Comparison of ENCODE assay signal across 10 mouse cellular contexts in the genomic region with DNA sequence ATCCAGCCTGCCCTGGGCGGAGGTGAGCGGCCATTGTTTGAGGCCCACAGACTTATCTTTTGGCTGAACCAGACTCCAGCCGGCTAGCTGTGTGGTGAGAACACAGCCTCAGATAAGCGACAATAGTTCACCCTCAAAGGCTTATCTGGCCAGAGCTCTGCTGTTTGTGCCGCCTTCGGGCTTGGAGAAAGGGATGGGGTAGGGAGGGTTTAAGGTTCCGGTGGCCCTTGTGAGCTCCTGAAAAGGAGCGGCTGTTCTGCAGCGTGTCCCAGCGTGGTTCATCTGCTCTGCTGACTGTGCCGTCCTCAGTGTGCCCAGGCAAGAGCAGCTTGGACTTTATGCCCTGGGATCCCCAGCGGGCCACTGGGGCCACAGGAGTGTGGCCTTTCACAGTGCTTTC. TPM values are rescaled to one million over a fixed set of nuclear protein-coding genes. Genes with fewer than 3 reads are reported as not detected.
DNase-seq lines count a peak whose midpoint lies in the region; ATAC-seq and TF ChIP-seq lines count a peak whose summit lies in the region.
"Had no signal": no experiment of that assay in that cellular context is flagged by ENCODE, and none has a peak within 500 bp of the region (broad histone marks: within the 10 kb centered on the region; RNA-seq: fewer than 3 reads in every experiment).

No protein-coding gene starts in this region.

- peak; percentile 10; the same call in 1 of the 2 replicates for TF ChIP-seq POLR2A in CH12.LX (IDR thresholded peaks at IDR 0.05; ENCODE audit: low read depth, low read length)

- intact Hi-C loops in gastrocnemius, adult 2 months (cut with DNase I): no loop called here

- no peaks in the 10 kb centered on the region for H3K27me3 ChIP-seq in CH12.LX (replicated peaks)
- H3K27me3 ChIP-seq in neural tube, embryonic 15.5 days (replicated peaks): no peaks in the 10 kb centered on the region
- H3K27me3 ChIP-seq: kidney, embryonic 15.5 days; limb, embryonic 15.5 days had no signal

- no peak overlapping the region for H3K9ac ChIP-seq in CH12.LX (ENCODE audit: insufficient read depth, low read depth)
- H3K9ac ChIP-seq in neural tube, embryonic 15.5 days (replicated peaks): no peak overlapping the region
- H3K9ac ChIP-seq: kidney, embryonic 15.5 days; limb, embryonic 15.5 days had no signal

- no peak for TF ChIP-seq CTCF in gastrocnemius, adult 2 months (IDR thresholded peaks at IDR 0.05)
- no peak for TF ChIP-seq CTCF in CH12.LX (conservative IDR thresholded peaks at IDR 0.05 in 1 of 2, IDR thresholded peaks at IDR 0.05 in 1 of 2; ENCODE audit: low read depth in 2 of 2, low read length in 2 of 2)

- ATAC-seq in erythroid progenitor cell, adult 5-6 weeks (replicated peaks; ENCODE audit: low FRiP score, poor library complexity, severe bottlenecking): peak; percentile 67
- no peak for ATAC-seq in neural tube, embryonic 15.5 days (ENCODE audit: low FRiP score)

- H3K4me2 ChIP-seq in CH12.LX (ENCODE audit: insufficient read depth, low read depth, poor library complexity, severe bottlenecking): no peak overlapping the region
- H3K4me2 ChIP-seq in neural tube, embryonic 15.5 days: no peak overlapping the region
- H3K4me2 ChIP-seq: kidney, embryonic 15.5 days; limb, embryonic 15.5 days had no signal

- peak overlapping the region; percentile 55 for H3K4me3 ChIP-seq in gastrocnemius, adult 2 months
- no peak overlapping the region for H3K4me3 ChIP-seq in CH12.LX (replicated peaks in 1 of 3; ENCODE audit: low read depth in 2 of 3, low read length in 2 of 3, poor library complexity in 1 of 3)
- no peak overlapping the region for H3K4me3 ChIP-seq in neural tube, embryonic 15.5 days (replicated peaks)
- H3K4me3 ChIP-seq: kidney, embryonic 15.5 days; limb, embryonic 15.5 days had no signal

- TF ChIP-seq EP300 in CH12.LX (IDR thresholded peaks at IDR 0.05; ENCODE audit: low read length): no peak

- H3K4me1 ChIP-seq in CH12.LX (ENCODE audit: control insufficient read depth in 1 of 2, insufficient read depth in 2 of 2): peaks cover 54 to 87% of the 10 kb centered on the region in 2 experiments
- peaks cover 31% of the 10 kb centered on the region for H3K4me1 ChIP-seq in neural tube, embryonic 15.5 days

- in situ Hi-C loops in CH12.LX (cut with MboI; ENCODE audit: low pct_ligation_motif_present, low pct_unique_long_range_greater_than_20kb, low sequenced_read_pairs): no loop called here

- peaks cover 87% of the 10 kb centered on the region for H3K79me2 ChIP-seq in CH12.LX (replicated peaks; ENCODE audit: control insufficient read depth, extremely low read depth, insufficient read depth, poor library complexity, severe bottlenecking)

- dilution Hi-C loops in CH12.LX (cut with MboI; ENCODE audit: extremely low pct_ligation_motif_present, extremely low pct_unique_long_range_greater_than_20kb, low sequenced_read_pairs): no loop called here

- H3K36me3 ChIP-seq in CH12.LX (replicated peaks in 1 of 2; ENCODE audit: control insufficient read depth in 1 of 2, insufficient read depth in 1 of 2, low read length in 1 of 2): peaks cover 88 to 93% of the 10 kb centered on the region in 2 experiments
- H3K36me3 ChIP-seq in neural tube, embryonic 15.5 days: peaks cover 52% of the 10 kb centered on the region

- H3K27ac ChIP-seq in gastrocnemius, adult 2 months: peak overlapping the region; percentile 88
- peak overlapping the region; percentile 85 for H3K27ac ChIP-seq in CH12.LX (ENCODE audit: insufficient read depth, low read depth)
- no peak overlapping the region for H3K27ac ChIP-seq in neural tube, embryonic 15.5 days (replicated peaks)
- H3K27ac ChIP-seq: kidney, embryonic 15.5 days; limb, embryonic 15.5 days had no signal

- no peaks in the 10 kb centered on the region for H3K9me3 ChIP-seq in CH12.LX (replicated peaks; ENCODE audit: low read length)
- H3K9me3 ChIP-seq in neural tube, embryonic 15.5 days (replicated peaks): no peaks in the 10 kb centered on the region
- H3K9me3 ChIP-seq: kidney, embryonic 15.5 days; limb, embryonic 15.5 days had no signal

- TF ChIP-seq RAD21 in CH12.LX (IDR thresholded peaks at IDR 0.05; ENCODE audit: low read depth, low read length): no peak

- 91% methylated on average over 12 of the region's 12 CpGs for WGBS in neural tube, embryonic 15.5 days

- DNase-seq in gastrocnemius, adult 2 months: no peak
- DNase-seq in gastrocnemius, adult 18-20 months (ENCODE audit: low spot score): no peak
- no peak for DNase-seq in CH12.LX (ENCODE audit: extremely low read depth)
- DNase-seq in liver: peak; percentile 86
- no peak for DNase-seq in gastrocnemius, adult 8-10 months (ENCODE audit: low spot score in 2 of 2)
- DNase-seq in layer of hippocampus, postnatal 36 days: no peak

TF ChIP-seq in CH12.LX, 34 proteins besides CTCF, POLR2A, EP300 and RAD21 (continues in another document):
- TF ChIP-seq JUND (conservative IDR thresholded peaks at IDR 0.05; ENCODE audit: low read depth, low read length): no peak
- no peak for TF ChIP-seq NRF1 (IDR thresholded peaks at IDR 0.05; ENCODE audit: low read depth, low read length)
- TF ChIP-seq SIN3A (IDR thresholded peaks at IDR 0.05; ENCODE audit: low read length): no peak
- TF ChIP-seq ZMIZ1 (IDR thresholded peaks at IDR 0.05; ENCODE audit: low read depth, low read length): no peak
- TF ChIP-seq GABPA (IDR thresholded peaks at IDR 0.05; ENCODE audit: insufficient replicate concordance, low read depth, low read length): no peak
- no peak for TF ChIP-seq USF2 (conservative IDR thresholded peaks at IDR 0.05; ENCODE audit: low read depth, low read length)
- TF ChIP-seq POLR2AphosphoS2 (IDR thresholded peaks at IDR 0.05; ENCODE audit: low read depth, low read length): no peak
- no peak for TF ChIP-seq SMC3 (IDR thresholded peaks at IDR 0.05; ENCODE audit: low read depth, low read length)
- no peak for TF ChIP-seq BHLHE40 (IDR thresholded peaks at IDR 0.05; ENCODE audit: low read depth, low read length)

RNA-seq across cellular contexts. Expression of gene Ehd1, which starts 8.0 kb away (rescaled TPM):
- total RNA-seq in gastrocnemius, adult 2 months (2021): 10 to 100 TPM; 28.4 to 32.3 TPM
- 10 to 100 TPM; 30.2 to 40.3 TPM for total RNA-seq in gastrocnemius, adult 18-20 months (2021)
- total RNA-seq in CH12.LX (2012; rRNA removed): 231 and 400 TPM in 2 replicates
- total RNA-seq in CH12.LX (2014; rRNA removed): 97.4 and 131 TPM in 2 replicates
- 245 and 301 TPM in 2 replicates for polyA plus RNA-seq in CH12.LX (2012; ENCODE audit: insufficient read length, low read depth)
- 20.1 and 23.4 TPM in 2 replicates for total RNA-seq in erythroid progenitor cell, adult 5-6 weeks (2015; ENCODE audit: low replicate concordance)
- 17.5 and 30.7 TPM in 2 replicates for total RNA-seq in erythroid progenitor cell, adult 5-6 weeks (2017; ENCODE audit: low replicate concordance)
- polyA plus RNA-seq in neural tube, embryonic 15.5 days (2015; fragmentation: Nextera tagmentation; extraction: Ambion mirVana): 80.6 and 87.7 TPM in 2 replicates
- total RNA-seq in gastrocnemius, adult 8-10 months (2022): 10 to 100 TPM; 24.1 to 29.2 (median 26.5) TPM
- 10 to 100 TPM; 72.8 to 82.2 TPM for total RNA-seq in layer of hippocampus, postnatal 36 days (2021)

RNA-seq across cellular contexts. Expression of gene Cdc42bpg, which starts 21.8 kb away (rescaled TPM):
- total RNA-seq in gastrocnemius, adult 2 months (2021): 1 to 10 TPM; 6.0 to 6.4 TPM
- total RNA-seq in gastrocnemius, adult 18-20 months (2021): 1 to 10 TPM; 6.4 to 8.8 TPM
- 4.1 and 4.2 TPM in 2 replicates for total RNA-seq in CH12.LX (2012; rRNA removed)
- 0.65 and 0.79 TPM in 2 replicates for total RNA-seq in CH12.LX (2014; rRNA removed)
- 2.3 and 2.6 TPM in 2 replicates for polyA plus RNA-seq in CH12.LX (2012; ENCODE audit: insufficient read length, low read depth)
- total RNA-seq in erythroid progenitor cell, adult 5-6 weeks (2015; ENCODE audit: low replicate concordance): 0.36 TPM in 1 of 2 replicates, not detected in the other
- 1.4 and 1.5 TPM in 2 replicates for total RNA-seq in erythroid progenitor cell, adult 5-6 weeks (2017; ENCODE audit: low replicate concordance)
- 0.33 and 0.36 TPM in 2 replicates for polyA plus RNA-seq in neural tube, embryonic 15.5 days (2015; fragmentation: Nextera tagmentation; extraction: Ambion mirVana)
- total RNA-seq in gastrocnemius, adult 8-10 months (2022): 10 to 100 TPM in 1 of 4 experiments, 1 to 10 TPM in 3; 7.6 to 11.5 (median 8.5) TPM
- total RNA-seq in layer of hippocampus, postnatal 36 days (2021): 1 to 10 TPM; 4.3 to 6.9 TPM

RNA-seq across cellular contexts. Expression of gene Atg2a, which starts 43.0 kb away (rescaled TPM):
- total RNA-seq in gastrocnemius, adult 2 months (2021): 10 to 100 TPM; 18.4 to 19.0 TPM
- total RNA-seq in gastrocnemius, adult 18-20 months (2021): 10 to 100 TPM; 16.7 to 20.0 TPM
- total RNA-seq in CH12.LX (2012; rRNA removed): 9.5 and 10.0 TPM in 2 replicates
- 2.3 and 2.8 TPM in 2 replicates for total RNA-seq in CH12.LX (2014; rRNA removed)
- 9.4 and 13.9 TPM in 2 replicates for polyA plus RNA-seq in CH12.LX (2012; ENCODE audit: insufficient read length, low read depth)
- 13.8 and 18.0 TPM in 2 replicates for total RNA-seq in erythroid progenitor cell, adult 5-6 weeks (2015; ENCODE audit: low replicate concordance)
- total RNA-seq in erythroid progenitor cell, adult 5-6 weeks (2017; ENCODE audit: low replicate concordance): 18.4 and 18.6 TPM in 2 replicates
- polyA plus RNA-seq in neural tube, embryonic 15.5 days (2015; fragmentation: Nextera tagmentation; extraction: Ambion mirVana): 12.5 and 12.9 TPM in 2 replicates
- total RNA-seq in gastrocnemius, adult 8-10 months (2022): 10 to 100 TPM; 16.5 to 18.9 (median 18.6) TPM
- 10 to 100 TPM; 31.3 to 34.0 TPM for total RNA-seq in layer of hippocampus, postnatal 36 days (2021)

RNA-seq across cellular contexts. Expression of gene Ppp2r5b, which starts 48.8 kb away (rescaled TPM):
- total RNA-seq in gastrocnemius, adult 2 months (2021): 10 to 100 TPM; 35.6 to 37.7 TPM
- total RNA-seq in gastrocnemius, adult 18-20 months (2021): 10 to 100 TPM; 34.9 to 38.2 TPM
- total RNA-seq in CH12.LX (2012; rRNA removed) (7.8 and 9.8 TPM in 2 replicates), CH12.LX (2014; rRNA removed) (2.8 and 3.0 TPM in 2 replicates)
- 3.4 and 4.1 TPM in 2 replicates for polyA plus RNA-seq in CH12.LX (2012; ENCODE audit: insufficient read length, low read depth)
- 52.6 and 79.6 TPM in 2 replicates for total RNA-seq in erythroid progenitor cell, adult 5-6 weeks (2015; ENCODE audit: low replicate concordance)
- total RNA-seq in erythroid progenitor cell, adult 5-6 weeks (2017; ENCODE audit: low replicate concordance): 117 and 224 TPM in 2 replicates
- polyA plus RNA-seq in neural tube, embryonic 15.5 days (2015; fragmentation: Nextera tagmentation; extraction: Ambion mirVana): 127 and 156 TPM in 2 replicates
- total RNA-seq in gastrocnemius, adult 8-10 months (2022): 10 to 100 TPM; 34.2 to 39.2 (median 36.4) TPM
- total RNA-seq in layer of hippocampus, postnatal 36 days (2021): 100 to 1,000 TPM; 135 to 137 TPM

RNA-seq across cellular contexts. Expression of gene Men1, which starts 50.3 kb away (rescaled TPM):
- total RNA-seq in gastrocnemius, adult 2 months (2021): 1 to 10 TPM; 7.0 to 7.8 TPM
- total RNA-seq in gastrocnemius, adult 18-20 months (2021): 1 to 10 TPM; 6.2 to 6.9 TPM
- total RNA-seq in CH12.LX (2012; rRNA removed) (42.9 and 43.0 TPM in 2 replicates), CH12.LX (2014; rRNA removed) (23.5 and 24.9 TPM in 2 replicates)
- polyA plus RNA-seq in CH12.LX (2012; ENCODE audit: insufficient read length, low read depth): 50.7 and 67.8 TPM in 2 replicates
- 5.4 and 23.9 TPM in 2 replicates for total RNA-seq in erythroid progenitor cell, adult 5-6 weeks (2015; ENCODE audit: low replicate concordance)
- total RNA-seq in erythroid progenitor cell, adult 5-6 weeks (2017; ENCODE audit: low replicate concordance): 10.0 and 17.1 TPM in 2 replicates
- 71.4 and 71.6 TPM in 2 replicates for polyA plus RNA-seq in neural tube, embryonic 15.5 days (2015; fragmentation: Nextera tagmentation; extraction: Ambion mirVana)
- 1 to 10 TPM; 5.3 to 7.9 (median 6.3) TPM for total RNA-seq in gastrocnemius, adult 8-10 months (2022)
- 10 to 100 TPM; 63.3 to 69.8 TPM for total RNA-seq in layer of hippocampus, postnatal 36 days (2021)
